Mouse (Mus musculus) spleen, postnatal 14 days (tissue): Measurements from ENCODE around the gene Slc28a1.
A peak's percentile ranks its signal among the peaks of the same experiment; 100 is the strongest.

Experiments used
- DNase-seq, 2 experiments: peaks; one replicate each; pipeline ENCODE4 v3.0.0; 2021 to 2022; ENCODE audit warnings: low spot score in 2 of 2

The Slc28a1 gene

GRCm38 (mm10) chr7:81212697-81213346 is 98.2 kb downstream of the Slc28a1 start:
- DNase-seq = peak; percentile 87 to 88

GRCm38 (mm10) chr7:81213347-81214152 is 99.0 kb downstream of the Slc28a1 start, which contains the start of gene Pde8a:
Gene Pde8a (plus strand): TSS chr7:81213596.
- DNase-seq = peak in 1 of 2 experiments; percentile 7

GRCm38 (mm10) chr7:81214153-81214907 is 99.7 kb downstream of the Slc28a1 start:
- no peak for DNase-seq

- no peak for DNase-seq
Measured at GRCm38 (mm10) chr7:81215950-81216349, 101.4 kb downstream of the Slc28a1 start.

GRCm38 (mm10) chr7:81219321-81219720 is 104.7 kb downstream of the Slc28a1 start:
- DNase-seq = no peak
